Mouse (Mus musculus): Measurements from ENCODE around the gene Defa21.
"Not testable (repeated sequence)": the region's sequence is repeated elsewhere in the genome, so short reads cannot be mapped to it uniquely, and the experiment has no call there.

The Defa21 gene

GRCm38 (mm10) chr8:21025245-21025644, at the start of gene Defa21:
Gene Defa21, plus strand, starts transcription at chr8:21025545.
- not testable (repeated sequence) for DNase-seq (ENCODE audit: low read depth, low spot score)

- DNase-seq (ENCODE audit: low read depth, low spot score): no peak
These were observed 45.5 kb upstream of the Defa21 start for GRCm38 (mm10) chr8:20979846-20980245.

- peak; percentile 84 for DNase-seq (ENCODE audit: low read depth, low spot score)
These were observed 31.3 kb upstream of the Defa21 start for GRCm38 (mm10) chr8:20994042-20994441.

- peak; percentile 51 for DNase-seq (ENCODE audit: low read depth, low spot score)
These were observed 28.6 kb upstream of the Defa21 start for GRCm38 (mm10) chr8:20996776-20997175.

GRCm38 (mm10) chr8:20997291-20997690, 28.1 kb upstream of the Defa21 start:
- DNase-seq (ENCODE audit: low read depth, low spot score): peak; percentile 50

- DNase-seq (ENCODE audit: low read depth, low spot score): no peak
These were observed 24.2 kb upstream of the Defa21 start for GRCm38 (mm10) chr8:21001171-21001570.

- peak; percentile 48 for DNase-seq (ENCODE audit: low read depth, low spot score)
These were observed 18.5 kb upstream of the Defa21 start for GRCm38 (mm10) chr8:21006801-21007200.

- DNase-seq (ENCODE audit: low read depth, low spot score): peak; percentile 73
These were observed 16.8 kb upstream of the Defa21 start for GRCm38 (mm10) chr8:21008578-21008977.

- peak; percentile 54 for DNase-seq (ENCODE audit: low read depth, low spot score)
These were observed 14.8 kb upstream of the Defa21 start for GRCm38 (mm10) chr8:21010548-21010947.

GRCm38 (mm10) chr8:21054747-21055146, 29.4 kb downstream of the Defa21 start, which contains the start of gene Defa23:
Gene Defa23, plus strand, starts transcription at chr8:21055047.
- DNase-seq (ENCODE audit: low read depth, low spot score): not testable (repeated sequence)

GRCm38 (mm10) chr8:21064738-21065137, 39.4 kb downstream of the Defa21 start, which contains the start of gene Defa35:
Gene Defa35, plus strand, starts transcription at chr8:21065038.
- not testable (repeated sequence) for DNase-seq (ENCODE audit: low read depth, low spot score)

Measured in ES-CJ7 (cell line).